Mouse (Mus musculus): Measurements from ENCODE around the gene Adam10.

DNA sequence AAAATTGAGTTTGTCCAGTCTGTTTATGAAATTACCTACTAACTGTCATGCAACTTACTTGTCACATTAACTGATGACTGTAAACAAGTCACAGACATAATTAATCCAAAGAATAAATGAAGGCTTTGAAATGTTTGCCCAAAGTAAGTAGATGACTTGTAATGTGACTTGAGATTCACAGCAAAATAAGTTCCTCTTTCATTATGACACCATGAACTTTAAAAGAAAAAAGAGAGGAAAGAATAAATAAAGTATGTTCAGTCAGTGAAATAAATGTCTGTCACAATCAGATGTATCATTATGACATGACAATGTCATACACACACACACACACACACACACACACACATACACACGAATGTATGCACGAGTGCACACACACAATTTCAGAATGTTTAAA is 28.5 kb upstream of the Adam10 start:
- TF ChIP-seq CTCF (IDR thresholded peaks at IDR 0.05; ENCODE audit: extremely low read depth, insufficient read depth, insufficient read length, insufficient replicate concordance), result no peak
- no peak for TF ChIP-seq POLR2A (IDR thresholded peaks at IDR 0.05; ENCODE audit: low read depth, low read length)
